Mouse (Mus musculus) intestine, embryonic 16.5 days (tissue): ENCODE results near the gene Accsl. TPM values are rescaled to one million over a fixed set of nuclear protein-coding genes. Genes with fewer than 3 reads are reported as not detected.

Source experiments
- ATAC-seq: fragments of 200-750 bp; cut with Nextera tagmentation; 2 replicates; pipeline ENCODE4 v1.8.0; 2017; ENCODE audit warnings: moderate TSS enrichment, moderate library complexity
- H3K27ac ChIP-seq: fragments of 300-500 bp; sonication (generic); 2 replicates; pipeline ENCODE4 v1.5.1; 2014; ENCODE audit warnings: mild to moderate bottlenecking, low read length
- H3K27me3 ChIP-seq: fragments of 300-500 bp; sonication (generic); replicated peaks from 2 replicates; pipeline ENCODE4 v1.6.1; 2014; ENCODE audit warnings: low read length, control low read depth, mixed read lengths; ENCODE audit not compliant: control insufficient read depth, insufficient read depth
- H3K36me3 ChIP-seq: fragments of 300-500 bp; sonication (generic); 2 replicates; pipeline ENCODE4 v1.6.1; 2014; ENCODE audit warnings: low read length, control low read depth; ENCODE audit not compliant: control insufficient read depth, insufficient read depth
- H3K4me1 ChIP-seq: fragments of 300-500 bp; sonication (generic); 2 replicates; pipeline ENCODE4 v1.6.1; 2014; ENCODE audit warnings: low read length, control low read depth, mixed read lengths; ENCODE audit not compliant: control insufficient read depth, insufficient read depth
- H3K4me2 ChIP-seq: fragments of 300-500 bp; sonication (generic); 2 replicates; pipeline ENCODE4 v1.6.1; 2014; ENCODE audit warnings: low read depth, low read length, control low read depth
- H3K4me3 ChIP-seq: fragments of 300-500 bp; sonication (generic); 2 replicates; pipeline ENCODE4 v1.5.1; 2014; ENCODE audit warnings: mild to moderate bottlenecking, low read length
- H3K9ac ChIP-seq: fragments of 300-500 bp; sonication (generic); 2 replicates; pipeline ENCODE4 v1.6.1; 2014; ENCODE audit warnings: low read depth, low read length
- H3K9me3 ChIP-seq: fragments of 300-500 bp; sonication (generic); 2 replicates; pipeline ENCODE4 v1.6.1; 2016; ENCODE audit warnings: low read length, control low read depth; ENCODE audit not compliant: control insufficient read depth
- WGBS: fragments of 180-500 bp; shearing (Covaris S2); extraction: QIAGEN DNeasy Blood & Tissue Kit; methylation state at CpG from one replicate; pipeline ENCODE4 v1.1.7; 2014; 5-methylcytosine and 5-hydroxymethylcytosine counted together
- polyA plus RNA-seq: library from polyadenylated mRNA; unstranded; fragments of >200 nt; fragmentation: Nextera tagmentation; extraction: Ambion mirVana; gene quantifications from 2 replicates; pipeline ENCODE4 v1.2.1, GENCODE M21; 2015

Gene Accsl
- polyA plus RNA-seq, 1 experiment from 2014 or later: not detected

GRCm38 (mm10) chr2:93835596-93835995 lies 33.4 kb downstream of the Accsl start:
- H3K9ac ChIP-seq: no peak overlapping the region
- H3K4me2 ChIP-seq: no peak overlapping the region
- H3K36me3 ChIP-seq: no peaks in the 10 kb centered on the region; the same call in 1 of the 2 replicates
- H3K4me1 ChIP-seq: no peaks in the 10 kb centered on the region
- 75% methylated on average over 11 of the region's 11 CpGs for WGBS
- H3K9me3 ChIP-seq: no peaks in the 10 kb centered on the region
- H3K4me3 ChIP-seq: no peak overlapping the region
- ATAC-seq: no peak
- no peak overlapping the region for H3K27ac ChIP-seq
- no peaks in the 10 kb centered on the region for H3K27me3 ChIP-seq

DNA sequence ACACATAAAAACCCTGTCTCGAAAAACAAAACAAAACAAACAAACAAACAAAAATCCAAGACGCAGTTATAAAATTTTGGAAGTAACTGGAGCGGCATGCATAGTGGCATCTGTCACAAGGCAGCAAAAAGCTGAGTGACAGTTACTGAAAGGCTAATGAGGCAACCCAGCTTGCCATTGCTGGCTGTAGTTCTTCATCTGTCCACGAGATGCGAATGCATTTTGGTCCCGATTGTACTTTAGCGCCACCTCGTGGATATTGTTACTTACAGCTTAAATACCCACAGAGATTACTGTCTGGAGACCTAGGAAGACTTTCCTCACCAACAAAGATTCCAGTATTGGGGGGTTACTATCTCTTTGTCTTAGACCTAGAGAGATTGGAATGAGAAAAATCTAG lies 45.4 kb downstream of the Accsl start:
- Histone ChIP-seq H3K36me3 (0 out of 2 replicates have a peak, but pooled peaks cover 4% of the 10 kb centered on the region), H3K4me2 (no peak overlapping the region), H3K4me3 (no peak overlapping the region), H3K9me3 (no peaks in the 10 kb centered on the region), H3K27me3 (no peaks in the 10 kb centered on the region), H3K27ac (no peak overlapping the region), H3K9ac (no peak overlapping the region), H3K4me1 (peaks cover 10% of the 10 kb centered on the region)
- WGBS: 23% methylated on average over 8 of the region's 8 CpGs
- 0 out of 2 replicates have a peak, but pooled peaks have one; percentile 24 for ATAC-seq

DNA sequence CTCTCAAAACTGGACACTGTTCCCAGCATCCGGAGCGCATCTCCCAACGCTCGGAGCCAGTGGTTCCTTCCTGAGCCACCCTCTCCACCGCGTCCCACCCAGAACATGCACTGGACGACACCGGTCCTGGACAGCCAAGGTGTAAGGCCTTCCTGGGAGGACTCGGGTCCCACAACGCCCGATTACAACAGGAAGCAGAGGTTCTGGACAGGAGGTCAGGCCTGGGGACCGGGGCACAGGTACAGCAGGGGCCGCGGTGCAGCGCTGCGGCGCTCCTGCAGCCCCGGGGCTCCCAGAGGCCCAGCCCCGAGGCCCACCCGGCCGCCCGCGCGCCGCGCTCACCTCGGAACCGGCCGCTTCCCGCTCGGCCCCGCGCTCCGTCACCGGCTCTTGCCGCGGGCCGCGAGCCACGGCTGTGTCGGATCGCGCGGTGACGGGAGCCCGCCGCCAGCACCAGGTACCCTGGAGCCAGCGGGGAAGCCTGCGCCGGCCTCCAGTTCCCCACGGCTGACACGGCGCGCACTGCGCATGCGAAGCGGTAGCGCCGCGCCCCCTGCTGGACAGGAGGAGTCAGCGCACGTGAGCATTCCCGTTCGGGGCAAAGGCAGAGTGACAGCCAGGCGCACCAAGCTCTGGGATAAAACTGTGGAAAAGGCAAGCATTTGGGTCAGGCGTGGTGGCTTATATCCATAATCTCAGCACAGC lies 46.8 kb downstream of the Accsl start, which contains the start of gene Ext2:
Ext2 (minus strand) TSS at position 524 of the 705 bp plus-strand sequence.
- Histone ChIP-seq H3K27me3 (no peaks in the 10 kb centered on the region), H3K4me2 (peak within 1 kb of the TSS; percentile 62), H3K4me3 (peak within 1 kb of the TSS; percentile 91), H3K36me3 (0 out of 2 replicates have a peak, but pooled peaks cover 4% of the 10 kb centered on the region), H3K9ac (peak within 1 kb of the TSS; percentile 97), H3K4me1 (peaks cover 10% of the 10 kb centered on the region), H3K27ac (0 out of 2 replicates have a peak within 1 kb of the TSS, but pooled peaks have one; percentile 6), H3K9me3 (no peaks in the 10 kb centered on the region)
- WGBS: under 1% methylated on average over 65 of the region's 66 CpGs
- ATAC-seq: peak; percentile 94

DNA sequence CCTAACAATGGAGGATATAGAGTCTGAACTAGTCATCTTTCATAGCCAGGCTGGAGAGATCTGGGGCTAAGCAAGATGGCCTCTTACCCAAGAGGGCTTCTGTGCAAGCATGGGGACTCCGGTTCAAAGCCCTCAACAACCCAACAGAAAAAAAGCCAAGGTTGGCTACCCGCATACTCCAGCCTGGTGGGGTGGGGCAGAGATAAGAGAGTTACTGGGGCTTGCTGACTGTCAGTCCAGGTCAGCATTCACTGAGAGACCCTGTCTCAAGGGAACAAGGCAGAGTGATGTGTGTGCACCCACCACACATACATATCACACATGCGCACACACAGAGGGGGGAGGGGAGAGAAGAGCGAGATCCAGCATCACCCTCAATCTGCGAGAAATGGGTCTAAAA lies 51.2 kb downstream of the Accsl start:
- no peaks in the 10 kb centered on the region for H3K27me3 ChIP-seq
- H3K9ac ChIP-seq: no peak overlapping the region
- H3K4me2 ChIP-seq: no peak overlapping the region
- H3K36me3 ChIP-seq: 0 out of 2 replicates have a peak, but pooled peaks cover 6% of the 10 kb centered on the region
- ATAC-seq: no peak
- H3K4me3 ChIP-seq: no peak overlapping the region
- H3K9me3 ChIP-seq: no peaks in the 10 kb centered on the region
- 94% methylated on average over 5 of the region's 5 CpGs for WGBS
- H3K4me1 ChIP-seq: peaks cover 10% of the 10 kb centered on the region
- no peak overlapping the region for H3K27ac ChIP-seq

DNA sequence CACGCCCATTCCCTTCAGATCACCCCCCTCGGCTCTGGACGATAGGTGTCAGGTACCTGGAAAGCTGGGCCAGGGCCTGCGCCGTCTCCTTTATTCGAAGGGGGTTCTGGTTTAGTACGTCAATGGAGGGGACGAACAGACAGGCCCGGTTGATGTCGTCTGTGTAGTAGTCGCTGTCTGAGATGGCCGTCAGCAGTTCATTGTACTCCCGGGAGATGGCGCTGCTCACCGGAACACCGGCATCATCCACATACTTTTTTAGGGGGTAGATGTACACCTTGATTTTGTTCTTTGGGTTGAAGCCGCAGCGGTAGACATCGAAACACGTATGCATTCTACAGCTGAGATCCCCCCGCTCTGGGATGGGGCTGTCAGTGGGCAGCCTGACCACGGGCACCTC lies 55.6 kb downstream of the Accsl start:
- no peak for ATAC-seq
- Histone ChIP-seq H3K27me3 (no peaks in the 10 kb centered on the region), H3K9ac (no peak overlapping the region), H3K4me2 (no peak overlapping the region), H3K9me3 (no peaks in the 10 kb centered on the region), H3K4me1 (no peaks in the 10 kb centered on the region), H3K27ac (no peak overlapping the region), H3K4me3 (no peak overlapping the region), H3K36me3 (peaks cover 5% of the 10 kb centered on the region; the same call in 1 of the 2 replicates)
- WGBS: 91% methylated on average over 22 of the region's 22 CpGs

DNA sequence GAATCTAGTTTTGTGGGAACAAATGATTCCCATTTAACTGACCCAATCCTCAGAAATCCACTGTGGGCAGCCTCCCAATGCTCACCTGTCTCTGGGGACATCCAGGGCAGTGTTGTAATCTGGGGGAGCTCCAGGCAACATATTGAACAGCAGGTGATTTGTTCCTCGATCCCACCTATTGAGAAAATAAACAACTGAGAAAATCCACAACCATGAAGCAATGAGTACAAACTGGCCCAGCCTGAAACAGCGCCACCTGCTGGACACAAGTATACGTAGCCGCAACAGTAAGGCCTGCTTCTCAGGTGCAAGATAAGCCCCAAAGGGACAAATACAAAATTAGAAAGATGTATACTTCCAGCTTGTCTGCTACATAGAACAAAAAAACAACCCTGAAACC lies 57.1 kb downstream of the Accsl start:
- no peak overlapping the region for H3K4me3 ChIP-seq
- 41% methylated on average over 4 of the region's 4 CpGs for WGBS
- H3K36me3 ChIP-seq: peaks cover 5% of the 10 kb centered on the region; the same call in 1 of the 2 replicates
- H3K9me3 ChIP-seq: no peaks in the 10 kb centered on the region
- H3K9ac ChIP-seq: no peak overlapping the region
- H3K27me3 ChIP-seq: no peaks in the 10 kb centered on the region
- no peak for ATAC-seq
- no peaks in the 10 kb centered on the region for H3K4me1 ChIP-seq
- no peak overlapping the region for H3K4me2 ChIP-seq
- H3K27ac ChIP-seq: no peak overlapping the region

DNA sequence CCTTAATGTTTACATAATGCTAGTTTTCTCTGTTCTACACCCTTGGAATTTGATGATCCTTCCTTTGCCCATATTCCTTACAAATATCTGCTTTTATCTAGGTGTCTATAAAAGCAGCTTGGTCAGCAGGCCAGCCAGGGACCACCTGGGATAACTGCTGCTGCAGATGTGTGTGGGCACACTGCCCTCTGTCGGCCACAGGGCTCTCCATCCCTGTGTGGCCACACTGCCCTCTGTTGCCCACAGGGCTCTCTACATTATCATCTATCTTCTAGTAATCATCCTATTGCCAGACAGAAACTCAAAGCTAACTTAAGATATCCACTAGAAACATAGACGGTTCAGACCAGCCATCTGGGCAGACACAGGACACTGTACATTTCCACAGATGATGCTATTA lies 59.0 kb downstream of the Accsl start:
- Histone ChIP-seq H3K4me3 (no peak overlapping the region), H3K9me3 (no peaks in the 10 kb centered on the region), H3K9ac (no peak overlapping the region), H3K27me3 (no peaks in the 10 kb centered on the region), H3K36me3 (peaks cover 5% of the 10 kb centered on the region; the same call in 1 of the 2 replicates), H3K4me2 (no peak overlapping the region), H3K4me1 (no peaks in the 10 kb centered on the region), H3K27ac (no peak overlapping the region)
- ATAC-seq: no peak
- WGBS: 10% methylated on average over 2 of the region's 2 CpGs

DNA sequence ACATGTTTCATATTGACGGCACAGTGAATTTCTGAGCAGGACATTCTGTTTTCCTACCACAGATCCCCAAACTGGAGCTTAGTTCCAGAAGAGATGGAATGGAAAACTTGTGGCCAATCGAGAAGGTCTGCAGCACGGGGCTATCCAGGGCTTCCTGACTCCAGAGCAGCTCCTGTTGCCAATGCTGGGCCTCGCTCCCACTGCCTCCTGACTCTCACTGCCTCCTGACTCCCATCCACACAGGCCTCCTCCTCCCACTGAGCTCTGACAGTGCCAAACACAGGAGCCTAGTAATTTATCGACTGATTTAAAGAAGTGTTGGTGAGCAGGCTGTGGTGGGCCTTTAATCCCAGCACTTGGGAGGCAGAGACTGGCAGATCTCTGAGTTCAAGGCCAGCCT lies 60.9 kb downstream of the Accsl start:
- 92% methylated on average over 5 of the region's 5 CpGs for WGBS
- Histone ChIP-seq H3K9ac (no peak overlapping the region), H3K27me3 (no peaks in the 10 kb centered on the region), H3K36me3 (peaks cover 4% of the 10 kb centered on the region; the same call in 1 of the 2 replicates), H3K27ac (no peak overlapping the region), H3K9me3 (no peaks in the 10 kb centered on the region), H3K4me3 (no peak overlapping the region), H3K4me1 (no peaks in the 10 kb centered on the region), H3K4me2 (no peak overlapping the region)
- ATAC-seq: no peak

DNA sequence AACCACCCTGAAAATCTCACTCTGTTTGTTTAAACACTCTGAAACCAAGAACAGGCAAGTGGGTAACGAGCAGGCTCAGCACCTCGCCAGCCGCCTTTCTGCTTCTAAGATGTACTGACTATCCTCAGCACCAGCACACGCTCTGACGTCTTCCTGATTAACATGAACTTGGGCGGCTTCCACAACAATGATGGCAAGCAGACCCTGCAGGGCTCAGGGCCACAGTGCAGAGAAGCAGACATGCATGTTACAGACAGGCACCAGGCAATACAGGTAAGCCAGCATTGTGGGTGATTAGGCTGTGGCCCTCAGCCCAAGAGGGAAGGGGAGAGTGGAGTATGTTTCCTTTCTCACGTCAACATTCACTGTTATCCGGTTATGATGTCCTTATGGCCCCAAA lies 61.5 kb downstream of the Accsl start:
- Histone ChIP-seq H3K27me3 (no peaks in the 10 kb centered on the region), H3K4me3 (no peak overlapping the region), H3K36me3 (peaks cover 2% of the 10 kb centered on the region; the same call in 1 of the 2 replicates), H3K9me3 (no peaks in the 10 kb centered on the region), H3K4me1 (no peaks in the 10 kb centered on the region), H3K4me2 (no peak overlapping the region), H3K27ac (no peak overlapping the region), H3K9ac (no peak overlapping the region)
- WGBS: 79% methylated on average over 8 of the region's 8 CpGs
- ATAC-seq: no peak
